13 mouse cellular contexts compared by ENCODE assay signal in the genomic region with DNA sequence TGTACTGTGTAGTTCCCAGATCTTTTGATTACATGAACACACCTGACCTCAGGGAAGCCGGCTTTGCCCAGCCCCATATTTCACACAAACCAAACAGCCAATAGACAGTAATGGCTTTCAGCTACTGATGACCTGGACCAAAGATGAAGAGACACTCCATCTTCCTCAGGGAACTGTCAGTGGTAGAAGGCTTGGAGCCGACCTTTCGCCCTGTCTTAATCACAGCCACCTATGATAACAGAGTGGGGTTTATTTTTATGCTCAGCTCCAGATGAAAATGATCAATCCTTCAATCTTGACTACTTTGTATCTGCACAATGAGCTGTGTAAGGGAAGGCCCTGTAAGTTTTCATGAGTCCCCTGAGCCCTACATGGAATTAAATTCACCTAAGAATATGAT.
"Had no signal": no experiment of that assay in that cellular context is flagged by ENCODE, and none has a peak within 500 bp of the region (broad histone marks: within the 10 kb centered on the region; RNA-seq: fewer than 3 reads in every experiment).

No protein-coding gene starts in this region.

- H3K27ac ChIP-seq: liver, embryonic 12.5 days; macrophage; midbrain, embryonic 12.5 days had no signal

- H3K36me3 ChIP-seq: limb, embryonic 15.5 days; lung, embryonic 15.5 days had no signal

- H3K27me3 ChIP-seq: liver, embryonic 12.5 days; lung, embryonic 15.5 days; megakaryocyte, embryonic 14.5 days; midbrain, embryonic 12.5 days; neural tube, embryonic 12.5 days had no signal

- H3K4me2 ChIP-seq: limb, embryonic 15.5 days; liver, embryonic 12.5 days; midbrain, embryonic 12.5 days; neural tube, embryonic 12.5 days had no signal

- ATAC-seq: liver, embryonic 12.5 days had no signal

- H3K4me3 ChIP-seq: limb, embryonic 15.5 days; liver, embryonic 12.5 days; lung, embryonic 15.5 days; megakaryocyte, embryonic 14.5 days; midbrain, embryonic 12.5 days; neural tube, embryonic 12.5 days had no signal

- H3K9me3 ChIP-seq: limb, embryonic 15.5 days; liver, embryonic 12.5 days; lung, embryonic 15.5 days; megakaryocyte, embryonic 14.5 days; midbrain, embryonic 12.5 days; neural tube, embryonic 12.5 days had no signal

- DNase-seq: layer of hippocampus, adult 9-11 months; layer of hippocampus, postnatal 36 days; lung, postnatal 14 days; right cerebral cortex, adult 18-20 months; right cerebral cortex, postnatal 25 days; thymus, postnatal 4 days had no signal

- H3K9ac ChIP-seq: limb, embryonic 15.5 days; liver, embryonic 12.5 days; lung, embryonic 15.5 days; neural tube, embryonic 12.5 days had no signal
